Mouse (Mus musculus) MEL-GATA-1-ER (cell line): ENCODE data around the gene Defb47.
A peak's percentile ranks its signal among the peaks of the same experiment; 100 is the strongest.

Experiments used
- DNase-seq: peaks from one replicate; pipeline ENCODE4 v3.0.0-alpha.2; 2012; ENCODE audit warnings: low read depth; ENCODE audit errors: extremely low read depth

Gene Defb47

DNA sequence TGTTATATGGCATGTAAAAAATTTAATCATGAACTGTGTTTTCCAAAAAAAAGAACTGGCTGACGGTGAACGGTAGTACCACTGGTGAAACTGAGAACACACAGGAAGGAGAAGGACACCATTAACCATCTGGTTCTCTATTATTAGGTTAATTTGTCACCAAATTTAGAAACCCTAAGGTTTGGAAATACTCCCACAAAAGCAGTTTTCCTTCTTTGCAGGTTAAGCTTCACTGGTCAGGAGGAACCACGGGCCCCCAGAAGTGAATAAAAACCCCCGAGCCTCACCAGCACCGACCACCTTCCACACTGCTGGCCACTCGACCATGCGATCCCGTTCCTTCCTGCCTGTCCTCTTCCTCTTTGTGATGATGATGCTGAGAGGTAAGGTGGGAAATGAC, at the start of gene Defb47:
Defb47 (plus strand) TSS at position 301 of the 400 bp plus-strand sequence.
- no peak for DNase-seq

DNA sequence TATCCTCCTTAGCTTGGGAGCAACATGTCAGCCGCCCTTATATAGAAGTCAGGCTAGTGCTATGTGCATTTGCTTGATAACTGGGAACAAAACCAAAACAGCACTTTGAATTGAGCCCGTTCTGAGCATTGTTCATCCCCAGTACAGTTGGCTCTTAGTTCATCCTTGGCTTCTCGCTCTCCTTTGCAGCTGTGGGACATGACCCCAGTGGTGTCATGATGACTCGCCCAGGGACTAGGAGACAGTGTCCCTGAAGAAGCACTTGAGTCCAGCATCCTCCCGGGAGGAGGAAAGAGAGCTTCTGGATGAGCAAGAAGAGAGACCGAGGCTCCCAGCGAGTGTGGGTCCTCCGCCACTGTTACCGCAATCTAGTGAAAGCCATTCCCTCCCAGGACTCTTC, 41.8 kb upstream of the Defb47 start:
- no peak for DNase-seq

DNA sequence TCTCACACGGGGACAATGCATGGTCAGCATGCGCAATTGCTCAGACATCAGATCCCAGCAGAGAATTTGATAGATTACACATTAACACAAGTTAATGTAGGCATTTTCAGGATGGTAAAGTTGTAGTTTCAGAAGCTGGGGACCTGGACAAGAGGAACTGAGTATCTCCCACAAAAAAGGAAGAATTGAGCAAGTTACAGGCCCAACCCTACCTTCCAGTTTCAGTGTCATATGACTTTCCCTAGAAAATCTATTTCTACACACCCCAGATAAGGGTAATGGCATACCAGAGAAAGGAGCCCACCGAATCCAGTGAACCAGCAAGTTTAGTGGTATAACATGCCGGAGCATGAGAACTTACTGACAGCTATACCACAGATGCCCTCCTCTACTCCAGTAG, 34.2 kb upstream of the Defb47 start:
- no peak for DNase-seq

DNA sequence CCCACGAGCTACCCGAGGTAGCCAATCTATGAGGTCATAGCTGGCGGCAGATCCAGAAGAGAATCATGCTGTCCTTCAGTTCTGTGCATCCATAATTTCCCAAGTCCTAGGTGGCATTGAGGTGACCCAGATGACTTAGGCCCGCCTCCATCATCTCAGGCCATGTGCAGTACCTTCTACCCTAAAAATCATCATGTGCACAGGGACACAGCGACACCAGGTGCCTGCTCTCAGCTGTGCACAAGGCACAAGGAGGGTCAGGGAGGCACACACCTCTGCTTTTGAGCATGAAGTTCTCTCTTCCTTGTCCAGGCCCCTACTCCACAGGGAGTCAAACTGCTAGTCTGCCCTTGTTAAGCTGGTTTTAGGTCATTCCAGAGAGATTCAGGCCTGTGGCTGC, 32.5 kb upstream of the Defb47 start:
- no peak for DNase-seq

DNA sequence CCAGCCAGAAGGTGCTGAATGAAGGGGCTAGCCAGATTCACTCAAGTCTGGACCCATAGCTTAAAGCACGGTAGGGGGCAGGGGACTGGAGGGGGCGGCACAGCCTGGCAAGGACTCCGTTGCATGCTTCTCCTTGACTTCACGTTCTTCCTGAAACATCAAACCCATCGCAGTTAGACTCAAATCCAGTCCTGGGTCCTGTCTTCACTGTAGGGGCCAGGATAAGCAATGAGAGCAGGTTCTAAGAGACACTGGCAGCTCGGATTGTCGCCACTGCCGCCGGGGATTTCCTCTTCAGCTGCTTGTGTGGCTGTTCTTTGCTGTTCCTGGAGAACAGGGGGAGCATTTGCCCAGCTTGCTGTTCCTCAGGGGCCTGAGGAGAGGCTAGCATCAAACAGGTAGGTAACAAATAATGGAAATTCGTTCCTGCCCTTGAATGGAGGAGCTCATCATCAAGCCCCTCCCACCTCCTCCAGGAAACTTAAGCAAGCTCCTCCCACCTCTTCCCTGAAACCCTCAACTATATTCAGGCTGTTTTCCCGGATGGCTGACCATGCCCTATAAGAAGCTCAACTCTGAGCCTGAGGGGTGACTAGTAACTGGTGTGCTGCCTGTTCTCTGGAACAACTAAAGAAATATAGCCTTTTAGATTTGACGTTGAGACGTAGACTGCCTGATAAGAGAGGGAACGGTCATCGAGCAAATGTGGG, 31.9 kb upstream of the Defb47 start:
- no peak for DNase-seq

- peak; percentile 30 for DNase-seq
Measured at GRCm38 (mm10) chr14:62975046-62975445, 22.8 kb upstream of the Defb47 start.

GRCm38 (mm10) chr14:62979815-62980214, 18.1 kb upstream of the Defb47 start:
- peak; percentile 70 for DNase-seq

- DNase-seq: no peak
Measured at GRCm38 (mm10) chr14:62984410-62984809, 13.5 kb upstream of the Defb47 start, which contains the start of gene Defb48. Gene Defb48 (minus strand): TSS chr14:62984510.

DNA sequence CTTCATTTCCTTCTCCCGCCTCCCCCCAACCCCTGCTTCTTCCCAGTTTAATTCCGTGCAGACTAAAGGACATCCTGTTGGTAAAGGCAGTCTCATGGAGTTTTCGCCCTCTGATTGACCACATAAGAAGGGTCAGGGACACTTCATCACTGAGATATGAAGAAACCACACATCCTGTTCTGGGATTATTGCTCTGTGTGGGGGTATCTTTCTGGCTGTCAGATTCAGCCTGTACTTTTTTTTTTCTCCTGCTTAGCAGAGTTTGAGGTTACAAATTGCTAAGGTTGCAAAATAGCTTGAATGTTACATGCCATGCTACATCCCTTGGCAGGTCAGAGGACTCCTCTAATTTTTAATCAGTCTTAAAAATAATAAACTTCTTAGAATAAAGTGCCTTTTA, 6.6 kb upstream of the Defb47 start:
- no peak for DNase-seq

DNA sequence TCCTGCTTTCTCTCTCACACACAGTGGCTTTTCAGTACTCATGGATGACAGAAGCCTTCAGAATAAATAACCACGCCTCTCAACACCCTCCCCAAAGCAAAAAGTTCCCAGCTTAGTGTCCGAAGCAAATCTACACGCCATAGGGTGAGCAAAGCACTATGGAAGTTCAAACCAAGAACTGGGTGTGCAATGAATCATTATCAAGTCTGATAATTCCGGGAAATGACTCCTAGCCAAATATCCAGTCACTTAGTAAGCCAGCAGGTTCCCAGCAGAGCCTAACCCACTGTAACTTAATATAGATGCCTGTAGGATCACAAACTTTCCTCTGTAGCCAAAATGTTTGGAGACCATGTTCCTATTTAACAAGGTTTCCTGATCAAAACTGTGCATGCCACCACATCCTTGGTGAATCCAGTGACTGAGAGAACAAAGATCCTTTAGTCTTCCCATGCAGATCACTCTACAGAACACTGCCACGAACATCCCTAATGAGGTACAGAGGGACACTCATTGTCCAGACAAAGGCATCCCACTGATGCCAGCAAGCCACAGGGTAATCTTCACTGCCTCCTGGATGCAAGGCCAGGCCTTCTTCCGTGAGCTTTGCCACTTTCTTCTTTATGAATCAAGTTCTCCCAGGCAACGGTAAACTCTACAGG, 5.9 kb upstream of the Defb47 start:
- DNase-seq: no peak

GRCm38 (mm10) chr14:62998977-62999376, 1.1 kb downstream of the Defb47 start:
- DNase-seq: no peak

- no peak for DNase-seq
Measured at GRCm38 (mm10) chr14:63002588-63002987, 4.7 kb downstream of the Defb47 start.

DNA sequence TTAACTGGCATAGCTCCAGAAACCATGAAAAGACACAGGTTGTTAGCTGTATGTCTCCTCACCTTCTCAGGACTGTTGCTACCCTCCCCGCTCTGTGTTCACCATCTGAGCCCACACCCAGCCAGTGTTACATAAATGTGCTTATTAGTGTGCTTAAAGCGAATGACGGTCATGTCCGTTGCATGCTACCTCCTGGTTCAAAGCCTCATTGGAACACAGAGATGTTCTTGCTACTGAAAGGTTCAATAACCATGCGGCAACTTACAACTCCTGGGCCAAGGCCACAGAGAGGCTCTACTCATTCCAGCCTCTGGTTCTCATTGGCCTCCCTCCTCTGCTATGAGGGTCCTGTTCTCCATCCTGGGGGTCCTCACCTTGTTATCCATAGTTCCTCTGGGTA, 13.6 kb downstream of the Defb47 start, which contains the start of gene Defb43:
Defb43 (plus strand) TSS at position 301 of the 400 bp plus-strand sequence.
- DNase-seq: no peak

- DNase-seq: no peak
Measured at GRCm38 (mm10) chr14:63013082-63013481, 15.2 kb downstream of the Defb47 start.

- DNase-seq: no peak
Measured at GRCm38 (mm10) chr14:63014667-63015066, 16.8 kb downstream of the Defb47 start.

DNA sequence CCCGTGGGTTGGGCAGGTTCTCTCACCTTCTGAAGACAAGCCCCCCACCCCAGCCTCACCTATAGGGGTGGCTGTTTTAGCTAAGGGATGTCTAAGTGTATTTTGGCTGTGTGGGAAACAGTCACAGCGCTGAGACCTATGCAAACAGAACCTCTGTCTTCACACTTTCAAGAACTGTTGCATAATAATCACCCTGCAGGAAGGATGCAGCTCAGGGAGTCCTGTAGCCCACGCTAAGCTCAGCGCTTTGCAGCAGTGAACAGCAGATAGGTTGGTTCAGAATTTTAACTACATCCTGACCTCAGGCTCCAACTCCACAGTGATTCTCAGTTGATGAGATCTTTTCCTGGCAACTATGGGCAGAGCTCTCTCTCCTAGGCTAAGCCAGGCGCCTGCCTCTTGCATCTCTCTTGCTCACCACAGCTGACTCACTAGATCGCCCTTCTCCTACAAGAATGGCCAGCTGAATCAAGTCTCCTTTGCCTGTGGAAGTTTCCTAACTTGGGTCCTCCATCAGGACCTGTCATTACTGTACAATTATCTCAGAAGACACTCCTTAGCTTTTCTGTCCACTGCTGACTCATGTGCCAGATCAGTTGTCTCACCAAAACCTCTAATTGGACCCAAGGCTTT, 22.8 kb downstream of the Defb47 start:
- no peak for DNase-seq

GRCm38 (mm10) chr14:63046691-63047090, 48.8 kb downstream of the Defb47 start, which contains the start of gene Defb42:
Gene Defb42 (plus strand): TSS chr14:63046991.
- DNase-seq: no peak

DNA sequence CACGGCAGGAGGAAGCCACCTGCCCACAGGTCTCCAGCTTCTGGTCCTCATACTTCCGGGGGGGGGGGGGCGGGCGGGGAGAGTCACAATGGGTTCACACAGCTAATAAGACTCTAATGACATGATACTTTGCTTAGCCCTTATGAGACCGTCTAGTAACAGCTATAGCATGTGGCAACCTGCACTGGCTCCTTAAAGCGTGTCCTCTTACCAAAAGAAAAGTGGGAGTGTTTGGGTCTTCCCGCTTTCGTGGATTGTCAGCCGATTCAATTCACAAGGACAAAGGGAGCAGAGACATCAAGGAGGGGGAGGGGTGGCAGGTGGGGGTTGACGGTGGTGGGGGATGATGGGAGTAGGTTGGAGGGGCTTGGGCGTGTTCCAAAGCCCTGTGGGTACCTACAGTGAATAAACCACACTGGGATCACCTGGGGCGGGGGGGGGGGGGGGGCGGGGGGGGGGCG, 52.1 kb downstream of the Defb47 start, which contains the start of gene Defb30:
Defb30 (minus strand) TSS at position 51 of the 461 bp plus-strand sequence.
- no peak for DNase-seq
